Mouse (Mus musculus) layer of hippocampus, postnatal 14 days (tissue): ENCODE measurements around the gene Fntb. TPM values are rescaled to one million over a fixed set of nuclear protein-coding genes. Genes with fewer than 3 reads are reported as not detected.
"Not testable (repeated sequence)": the region's sequence is repeated elsewhere in the genome, so short reads cannot be mapped to it uniquely, and the experiment has no call there.

Source experiments
- DNase-seq, 2 experiments: peaks; one replicate each; pipeline ENCODE4 v3.0.0; 2021 to 2022; ENCODE audit warnings: low spot score in 2 of 2, mixed read lengths in 1 of 2
- total RNA-seq, 2 experiments: library from RNA; stranded (reverse); gene quantifications; 2 replicates each; pipeline ENCODE4 v1.2.3; 2021

Fntb gene
- total RNA-seq, 2 experiments from 2014 or later, result 23.9 to 26.8 TPM

GRCm38 (mm10) chr12:76825283-76825682, 59.9 kb downstream of the Fntb start:
- no peak for DNase-seq

GRCm38 (mm10) chr12:76832704-76833103, 67.3 kb downstream of the Fntb start:
- DNase-seq, result peak in 1 of 2 experiments; percentile 50

DNA sequence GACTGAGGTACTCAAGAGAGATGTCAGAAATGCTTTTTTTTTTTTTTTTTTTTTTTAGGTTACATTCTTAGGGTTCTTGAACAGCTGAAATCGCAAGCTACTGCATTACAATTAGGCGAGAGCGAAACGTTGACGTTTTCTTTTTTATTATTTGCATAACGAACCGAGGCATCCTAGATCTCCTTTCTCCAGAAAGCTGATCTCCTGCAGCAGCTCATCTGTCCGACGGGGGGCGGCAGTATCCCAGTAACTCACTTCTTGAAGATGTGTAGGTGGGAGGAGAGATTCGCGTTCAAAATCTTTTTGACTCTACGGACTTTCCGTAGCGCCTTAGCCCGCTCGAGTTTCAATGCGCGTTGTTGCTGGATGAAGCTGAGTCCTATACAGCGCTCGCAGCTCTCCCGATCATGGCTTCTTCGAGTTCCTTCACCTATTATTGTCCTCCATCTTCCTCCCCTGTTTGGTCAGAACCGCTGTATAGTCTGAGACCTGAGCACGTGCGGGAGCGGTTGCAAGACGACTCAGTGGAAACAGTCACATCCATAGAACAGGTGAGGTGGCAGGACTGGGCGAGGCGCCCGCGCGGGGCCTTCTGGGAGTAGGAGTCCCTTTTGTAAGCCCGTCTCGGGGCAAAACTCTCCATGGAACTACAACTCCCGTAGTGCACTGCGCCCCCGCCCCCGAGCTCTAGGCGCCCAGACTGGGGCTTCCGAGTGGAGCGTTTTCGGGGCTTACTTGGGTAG, 71.9 kb downstream of the Fntb start:
- DNase-seq, result peak; percentile 98 to 100

DNA sequence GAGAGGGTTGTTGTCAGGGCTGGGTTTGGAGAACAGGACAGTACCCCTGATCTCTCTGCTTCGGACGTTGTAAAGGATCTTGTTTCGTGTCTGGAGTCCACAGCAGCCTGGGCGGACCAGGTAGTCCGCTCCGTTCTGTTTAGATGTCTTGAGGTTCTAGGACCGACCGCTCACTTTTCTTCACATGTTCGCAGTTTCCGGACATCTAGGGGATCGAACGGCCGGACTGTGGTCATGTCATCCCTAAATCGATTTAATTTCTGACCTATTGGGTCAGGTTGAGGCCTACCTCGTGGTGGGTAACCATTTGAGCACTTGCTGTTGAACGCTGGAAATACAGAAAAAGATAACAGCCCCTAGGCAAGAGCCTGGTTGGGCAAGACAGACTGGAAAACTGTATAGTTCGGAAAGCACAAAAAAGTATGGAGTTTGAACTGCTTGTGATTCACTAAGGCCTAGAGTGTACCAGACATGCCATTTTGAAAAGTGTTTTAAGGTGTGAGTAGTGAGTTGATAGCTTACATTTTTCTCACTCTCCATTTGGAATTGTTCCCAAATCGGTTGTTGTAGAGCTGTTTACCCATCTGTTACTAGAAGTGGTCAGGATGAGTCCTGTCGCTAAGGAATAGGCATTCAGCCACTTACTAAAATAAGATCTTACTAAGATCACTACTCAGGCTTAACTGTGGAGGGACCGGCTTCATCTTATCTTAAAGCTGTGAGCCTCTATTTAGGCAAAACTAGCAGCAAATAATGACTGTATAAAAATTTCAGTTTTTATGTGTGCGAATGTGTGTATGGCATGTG, 72.7 kb downstream of the Fntb start:
- no peak for DNase-seq

DNA sequence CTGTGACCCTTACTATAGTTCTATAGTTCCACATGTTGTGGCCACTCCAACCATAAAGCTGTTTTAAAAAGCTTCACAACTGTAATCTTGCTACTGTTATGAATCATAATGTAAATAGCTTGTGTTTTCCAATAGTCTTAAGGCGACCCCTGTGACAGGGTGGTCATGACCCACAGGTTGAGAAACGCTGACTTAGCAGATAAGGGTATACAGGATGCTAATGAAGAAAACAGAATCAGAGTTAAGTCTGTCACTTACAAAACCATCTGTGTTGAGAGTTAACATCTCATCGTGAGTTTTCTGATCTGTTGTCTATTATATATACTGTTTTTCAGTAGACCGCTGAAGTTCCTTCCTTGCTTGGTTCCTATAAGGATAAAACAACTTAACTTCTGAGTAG, 73.9 kb downstream of the Fntb start:
- no peak for DNase-seq

- no peak for DNase-seq
Observed at GRCm38 (mm10) chr12:76840081-76840480, 74.7 kb downstream of the Fntb start.

- no peak for DNase-seq
Observed at GRCm38 (mm10) chr12:76844346-76845061, 79.1 kb downstream of the Fntb start.

GRCm38 (mm10) chr12:76852419-76852818, 87.0 kb downstream of the Fntb start:
- no peak for DNase-seq

DNA sequence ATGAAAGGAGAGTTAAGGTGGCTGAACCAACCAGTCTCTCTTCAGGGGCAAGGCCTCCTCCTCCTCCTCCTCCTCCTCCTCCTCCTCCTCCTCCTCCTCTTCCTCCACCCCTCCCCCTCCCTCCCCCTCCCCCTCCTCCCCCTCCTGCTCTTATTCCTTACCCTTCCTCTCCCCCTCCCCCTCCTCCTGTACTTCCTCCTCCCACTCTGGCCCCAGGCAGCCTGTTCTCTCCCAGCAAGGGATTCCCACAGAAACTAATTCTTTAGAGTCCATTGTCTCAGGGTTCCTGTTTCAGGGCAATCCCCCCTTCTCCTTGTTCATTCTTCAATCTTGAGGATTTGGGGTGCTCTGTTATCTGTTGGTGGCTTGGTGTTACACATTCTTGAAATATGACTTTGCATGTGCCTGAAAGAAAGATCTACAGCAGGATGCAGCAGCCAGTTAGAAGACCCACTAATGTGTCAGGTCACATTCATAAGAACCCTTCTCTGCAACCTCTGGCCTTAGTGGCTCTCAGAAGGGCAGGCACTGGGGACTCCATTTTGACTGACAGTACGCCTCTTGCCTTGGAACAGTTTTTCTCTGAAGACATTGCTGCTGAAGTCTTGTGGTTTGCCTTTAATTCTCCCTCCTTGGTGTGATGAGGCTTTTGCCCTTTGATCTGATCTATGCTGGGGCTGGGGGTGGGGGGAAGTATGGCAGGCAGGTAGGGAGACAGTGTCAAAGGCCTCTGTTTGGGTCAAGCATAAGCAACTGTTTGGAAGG, 88.2 kb downstream of the Fntb start:
- no peak for DNase-seq

DNA sequence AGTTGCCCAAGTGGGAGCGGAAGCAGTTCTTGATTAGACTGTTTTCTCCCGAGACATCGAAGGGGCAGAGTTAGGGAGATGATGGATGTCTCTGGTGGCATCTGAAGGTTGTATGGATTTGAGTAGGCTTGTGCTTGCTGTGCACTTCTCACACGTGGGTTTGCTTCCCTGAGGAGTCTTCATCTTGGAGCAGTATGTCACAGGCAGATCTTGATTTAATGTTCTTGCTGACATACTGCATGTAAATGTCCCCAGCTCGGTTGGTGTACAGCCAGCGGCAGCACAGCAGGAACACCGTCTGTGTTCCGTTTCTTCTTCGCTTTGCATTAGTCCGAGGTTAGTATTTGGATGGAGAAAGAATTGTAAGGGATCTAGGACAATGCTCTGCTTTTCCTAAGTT, 91.7 kb downstream of the Fntb start:
- DNase-seq, result no peak

GRCm38 (mm10) chr12:76858788-76859187, 93.4 kb downstream of the Fntb start:
- not testable (repeated sequence) for DNase-seq

DNA sequence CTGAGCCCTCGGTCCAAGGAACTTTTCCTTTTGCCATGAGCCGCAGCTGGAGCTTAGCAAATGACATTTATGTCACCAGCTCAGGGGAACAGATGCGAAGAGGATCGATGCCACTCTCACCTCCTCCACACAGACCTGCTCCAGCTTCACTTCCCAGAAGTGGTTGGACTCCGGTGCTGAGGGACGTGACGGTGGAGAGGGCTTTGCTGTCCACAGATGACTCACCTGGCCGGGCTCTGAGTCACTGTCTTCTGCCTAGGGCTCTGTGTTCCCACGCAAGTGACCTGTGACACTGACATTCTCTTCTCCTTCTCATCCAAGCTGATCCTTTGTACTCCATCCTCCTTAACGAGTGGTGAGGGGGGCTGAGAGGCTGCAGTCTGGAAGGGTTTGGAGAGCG, 98.3 kb downstream of the Fntb start:
- no peak for DNase-seq

DNA sequence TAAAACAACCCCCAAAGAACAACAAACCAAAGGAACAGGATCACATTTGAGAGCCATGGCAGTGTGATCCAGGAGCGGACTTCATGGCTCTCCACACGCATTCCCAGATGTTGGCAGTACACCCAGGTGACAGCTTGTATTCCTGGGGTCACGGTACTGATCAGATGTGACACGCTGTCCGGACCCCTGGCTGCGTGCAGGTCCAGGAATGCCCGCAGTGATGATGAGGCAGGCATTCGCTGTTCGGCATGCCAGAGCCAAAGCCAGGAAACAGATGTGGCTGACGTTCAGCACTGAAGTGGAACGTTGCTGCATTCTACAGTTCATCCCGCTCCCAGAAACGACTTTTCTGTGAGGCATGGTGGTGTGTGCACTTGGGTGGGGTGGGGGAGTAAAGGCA, 99.9 kb downstream of the Fntb start:
- no peak for DNase-seq

- DNase-seq, result no peak
Observed at GRCm38 (mm10) chr12:76867586-76868280, 102.3 kb downstream of the Fntb start.

GRCm38 (mm10) chr12:76868463-76869198, 103.2 kb downstream of the Fntb start:
- no peak for DNase-seq

DNA sequence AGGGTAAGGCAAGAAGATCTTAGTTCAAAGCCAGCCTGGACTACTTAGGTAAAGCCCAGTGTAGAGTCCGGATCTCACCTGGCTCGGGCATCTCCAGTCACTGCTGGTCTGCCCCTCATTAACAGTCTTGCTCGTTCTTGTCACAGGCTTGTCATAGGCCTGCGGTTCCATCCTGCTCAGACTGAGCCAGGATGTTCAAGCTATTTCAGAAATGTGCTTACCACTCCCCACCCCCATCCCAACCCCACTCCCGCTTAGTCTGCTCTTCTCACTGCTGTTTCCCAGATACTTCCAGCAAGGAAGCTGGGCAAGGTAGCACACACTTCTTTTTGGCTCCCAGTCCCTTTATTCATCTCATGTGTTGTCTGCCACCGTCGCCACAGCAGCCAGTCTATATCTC, 104.2 kb downstream of the Fntb start:
- no peak for DNase-seq

DNA sequence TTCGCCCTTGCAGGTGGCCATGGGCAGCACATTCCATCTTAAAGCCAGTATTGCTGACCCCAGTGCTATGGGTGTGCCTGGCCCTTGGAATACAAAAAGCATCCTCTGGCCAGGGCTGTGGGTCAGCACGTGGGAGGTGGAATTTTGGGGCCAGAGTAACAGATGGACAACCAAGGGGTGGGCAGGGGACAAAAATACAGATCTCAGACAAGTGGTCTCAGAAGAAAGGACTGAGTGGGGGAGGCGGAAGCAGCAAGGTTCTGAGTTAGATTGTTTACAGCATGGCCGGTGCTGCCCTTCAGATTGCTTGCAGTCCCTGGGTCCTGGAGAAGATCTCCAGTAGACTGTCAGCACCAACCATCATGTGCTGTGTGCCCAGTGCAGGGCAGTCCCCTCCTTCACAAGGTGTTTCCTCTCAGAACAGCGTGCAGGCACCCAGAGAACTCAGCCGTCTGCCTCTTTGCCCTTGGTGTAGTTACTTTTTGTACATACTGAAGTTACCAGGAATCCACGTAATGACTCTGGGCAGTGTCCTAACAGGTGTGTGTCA, 107.5 kb downstream of the Fntb start:
- DNase-seq, result no peak

- no peak for DNase-seq
Observed at GRCm38 (mm10) chr12:76874826-76875225, 109.4 kb downstream of the Fntb start.

- peak; percentile 32 to 59 for DNase-seq
Observed at GRCm38 (mm10) chr12:76879242-76879641, 113.9 kb downstream of the Fntb start.
